Mouse (Mus musculus): ENCODE measurements around the gene Gpr87. TPM values are rescaled to one million over a fixed set of nuclear protein-coding genes. Genes with fewer than 3 reads are reported as not detected.

Gene Gpr87
- total and polyA plus RNA-seq, 3 experiments, result not detected

- H3K79me2 ChIP-seq (ENCODE audit: control insufficient read depth, insufficient read depth, low read length, poor library complexity), result no peaks in the 10 kb centered on the region
- H3K27ac ChIP-seq (ENCODE audit: control insufficient read depth, low read depth, low read length), result no peak overlapping the region
- DNase-seq (ENCODE audit: low read depth, low spot score), result no peak
- TF ChIP-seq ZC3H11A (IDR thresholded peaks at IDR 0.05; ENCODE audit: low read depth, low read length) (no peak), MAX (IDR thresholded peaks at IDR 0.05; ENCODE audit: low read length) (no peak), ZMIZ1 (IDR thresholded peaks at IDR 0.05; ENCODE audit: low read depth, low read length) (no peak), KAT2A (conservative IDR thresholded peaks at IDR 0.05; ENCODE audit: low read depth, low read length) (no peak), CHD1 (IDR thresholded peaks at IDR 0.05; ENCODE audit: low read depth, low read length) (no peak), USF2 (IDR thresholded peaks at IDR 0.05; ENCODE audit: borderline replicate concordance in 1 of 2, insufficient read depth in 1 of 2, low read depth in 1 of 2, low read length in 2 of 2) (no peak), CTCF (IDR thresholded peaks at IDR 0.05 in 2 of 3, conservative IDR thresholded peaks at IDR 0.05 in 1 of 3; ENCODE audit: control insufficient read depth in 1 of 3, insufficient read depth in 1 of 3, low read depth in 2 of 3, low read length in 3 of 3, poor library complexity in 1 of 3, severe bottlenecking in 1 of 3) (no peak)
- H3K27me3 ChIP-seq (ENCODE audit: control insufficient read depth in 1 of 2, insufficient read depth in 2 of 2, low read length in 2 of 2), result peaks cover 2 to 4% of the 10 kb centered on the region in 2 experiments; a peak in 2 of 4 replicates
- no peaks in the 10 kb centered on the region for H3K36me3 ChIP-seq (ENCODE audit: control insufficient read depth in 1 of 2, insufficient read depth in 2 of 2, low read length in 2 of 2)
- H3K4me3 ChIP-seq (ENCODE audit: control insufficient read depth in 1 of 2, insufficient read depth in 1 of 2, low read depth in 2 of 2, low read length in 2 of 2), result no peak overlapping the region
- H3K9ac ChIP-seq (ENCODE audit: control insufficient read depth, low read depth, low read length, poor library complexity, severe bottlenecking), result no peak overlapping the region
- no peaks in the 10 kb centered on the region; a peak in 1 of 4 replicates for H3K4me1 ChIP-seq (ENCODE audit: control insufficient read depth in 1 of 2, insufficient read depth in 2 of 2, low read length in 2 of 2)
- H3K9me3 ChIP-seq (replicated peaks; ENCODE audit: insufficient read depth, low read length), result no peaks in the 10 kb centered on the region
Observed at GRCm38 (mm10) chr3:59182129-59182528, 12.8 kb downstream of the Gpr87 start.

- Histone ChIP-seq H3K27ac (ENCODE audit: control insufficient read depth, low read depth, low read length) (no peak overlapping the region), H3K79me2 (ENCODE audit: control insufficient read depth, insufficient read depth, low read length, poor library complexity) (no peaks in the 10 kb centered on the region), H3K27me3 (ENCODE audit: control insufficient read depth in 1 of 2, insufficient read depth in 2 of 2, low read length in 2 of 2) (peaks cover 2 to 3% of the 10 kb centered on the region in 2 experiments; a peak in 2 of 4 replicates), H3K9ac (ENCODE audit: control insufficient read depth, low read depth, low read length, poor library complexity, severe bottlenecking) (no peak overlapping the region), H3K36me3 (ENCODE audit: control insufficient read depth in 1 of 2, insufficient read depth in 2 of 2, low read length in 2 of 2) (no peaks in the 10 kb centered on the region), H3K4me3 (ENCODE audit: control insufficient read depth in 1 of 2, insufficient read depth in 1 of 2, low read depth in 2 of 2, low read length in 2 of 2) (no peak overlapping the region), H3K9me3 (replicated peaks; ENCODE audit: insufficient read depth, low read length) (no peaks in the 10 kb centered on the region), H3K4me1 (ENCODE audit: control insufficient read depth in 1 of 2, insufficient read depth in 2 of 2, low read length in 2 of 2) (no peaks in the 10 kb centered on the region; a peak in 1 of 4 replicates)
- TF ChIP-seq MXI1 (IDR thresholded peaks at IDR 0.05; ENCODE audit: low read depth, low read length), result no peak
- no peak for TF ChIP-seq CTCF (IDR thresholded peaks at IDR 0.05 in 2 of 3, conservative IDR thresholded peaks at IDR 0.05 in 1 of 3; ENCODE audit: control insufficient read depth in 1 of 3, insufficient read depth in 1 of 3, low read depth in 2 of 3, low read length in 3 of 3, poor library complexity in 1 of 3, severe bottlenecking in 1 of 3)
- no peak for TF ChIP-seq ZMIZ1 (IDR thresholded peaks at IDR 0.05; ENCODE audit: low read depth, low read length)
- no peak for TF ChIP-seq MAX (IDR thresholded peaks at IDR 0.05; ENCODE audit: low read length)
- TF ChIP-seq UBTF (IDR thresholded peaks at IDR 0.05; ENCODE audit: borderline replicate concordance, insufficient read depth, low read depth, low read length), result no peak
- TF ChIP-seq E2F4 (IDR thresholded peaks at IDR 0.05; ENCODE audit: borderline replicate concordance, low read depth, low read length), result no peak
- no peak for DNase-seq (ENCODE audit: low read depth, low spot score)
Observed at GRCm38 (mm10) chr3:59181134-59181533, 13.8 kb downstream of the Gpr87 start.

GRCm38 (mm10) chr3:59176871-59177270 lies 18.0 kb downstream of the Gpr87 start:
- Histone ChIP-seq H3K4me3 (ENCODE audit: control insufficient read depth in 1 of 2, insufficient read depth in 1 of 2, low read depth in 2 of 2, low read length in 2 of 2) (no peak overlapping the region), H3K27me3 (ENCODE audit: control insufficient read depth in 1 of 2, insufficient read depth in 2 of 2, low read length in 2 of 2) (peaks cover 0 to 3% of the 10 kb centered on the region in 2 experiments; a peak in 1 of 4 replicates), H3K9ac (ENCODE audit: control insufficient read depth, low read depth, low read length, poor library complexity, severe bottlenecking) (no peak overlapping the region), H3K79me2 (ENCODE audit: control insufficient read depth, insufficient read depth, low read length, poor library complexity) (no peaks in the 10 kb centered on the region), H3K9me3 (replicated peaks; ENCODE audit: insufficient read depth, low read length) (no peaks in the 10 kb centered on the region), H3K27ac (ENCODE audit: control insufficient read depth, low read depth, low read length) (no peak overlapping the region), H3K36me3 (ENCODE audit: control insufficient read depth in 1 of 2, insufficient read depth in 2 of 2, low read length in 2 of 2) (no peaks in the 10 kb centered on the region), H3K4me1 (ENCODE audit: control insufficient read depth in 1 of 2, insufficient read depth in 2 of 2, low read length in 2 of 2) (no peaks in the 10 kb centered on the region; a peak in 1 of 4 replicates)
- TF ChIP-seq EP300 (IDR thresholded peaks at IDR 0.05; ENCODE audit: low read depth in 1 of 2, low read length in 2 of 2) (no peak), USF2 (IDR thresholded peaks at IDR 0.05; ENCODE audit: borderline replicate concordance in 1 of 2, insufficient read depth in 1 of 2, low read depth in 1 of 2, low read length in 2 of 2) (no peak), ZKSCAN1 (IDR thresholded peaks at IDR 0.05; ENCODE audit: low read depth, low read length) (no peak), GABPA (IDR thresholded peaks at IDR 0.05; ENCODE audit: low read depth, low read length) (no peak), POLR2AphosphoS5 (IDR thresholded peaks at IDR 0.05; ENCODE audit: borderline replicate concordance, low read depth, low read length) (no peak), E2F4 (IDR thresholded peaks at IDR 0.05; ENCODE audit: borderline replicate concordance, low read depth, low read length) (no peak), MAFK (IDR thresholded peaks at IDR 0.05; ENCODE audit: borderline replicate concordance, low read depth, low read length) (no peak), NELFE (IDR thresholded peaks at IDR 0.05; ENCODE audit: low read depth, low read length) (no peak)
- no peak for DNase-seq (ENCODE audit: low read depth, low spot score)
